Mouse (Mus musculus) ovary, postnatal 36 days (tissue): Measurements from ENCODE around the gene Olfr1043.
"Not testable (repeated sequence)": the region's sequence is repeated elsewhere in the genome, so short reads cannot be mapped to it uniquely, and the experiment has no call there.

Source experiments
- DNase-seq: peaks from one replicate; pipeline ENCODE4 v3.0.0; 2022; ENCODE audit warnings: low spot score, mixed read lengths

Olfr1043 gene

DNA sequence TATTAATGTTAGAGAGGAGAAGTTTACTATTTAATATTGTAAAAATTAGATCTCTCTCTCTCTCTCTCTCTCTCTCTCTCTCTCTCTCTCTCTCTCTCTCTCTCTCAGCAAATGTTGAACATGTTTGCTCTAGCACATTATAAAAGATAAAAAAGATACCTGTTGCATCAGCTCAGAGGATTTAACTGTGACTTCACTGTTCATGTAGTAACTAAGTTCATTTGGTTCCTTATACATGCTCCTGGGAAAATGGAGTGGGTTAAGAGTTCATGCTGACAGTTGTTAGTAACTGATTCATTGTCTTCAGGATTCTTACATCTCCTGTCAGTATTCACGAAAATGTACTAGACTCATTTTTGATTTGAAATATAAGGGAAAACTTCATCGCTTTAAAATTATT is at the start of gene Olfr1043:
Gene Olfr1043, minus strand, starts transcription at position 101 of the 400 bp plus-strand sequence.
- no peak for DNase-seq

DNA sequence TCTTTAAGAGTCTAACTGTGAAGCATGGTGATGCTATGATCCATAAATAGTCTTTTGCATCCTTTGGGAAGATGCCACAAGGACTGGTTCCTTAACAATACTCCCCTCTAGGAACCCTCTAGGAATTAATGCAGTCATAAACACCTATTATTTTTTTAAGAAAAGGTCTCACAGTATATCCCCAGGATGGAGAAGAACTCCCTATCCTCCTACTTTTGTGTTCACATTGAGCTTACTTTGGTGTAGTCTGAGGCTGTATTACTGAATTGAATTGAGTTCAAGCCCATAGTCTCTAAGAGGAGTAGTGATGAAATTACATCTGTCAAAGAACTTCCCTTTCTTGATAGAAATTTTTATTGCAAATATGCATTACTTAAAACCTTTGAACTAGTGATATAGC is 35.6 kb upstream of the Olfr1043 start, which contains the start of gene Olfr1045:
Gene Olfr1045, minus strand, starts transcription at position 101 of the 400 bp plus-strand sequence.
- no peak for DNase-seq

DNA sequence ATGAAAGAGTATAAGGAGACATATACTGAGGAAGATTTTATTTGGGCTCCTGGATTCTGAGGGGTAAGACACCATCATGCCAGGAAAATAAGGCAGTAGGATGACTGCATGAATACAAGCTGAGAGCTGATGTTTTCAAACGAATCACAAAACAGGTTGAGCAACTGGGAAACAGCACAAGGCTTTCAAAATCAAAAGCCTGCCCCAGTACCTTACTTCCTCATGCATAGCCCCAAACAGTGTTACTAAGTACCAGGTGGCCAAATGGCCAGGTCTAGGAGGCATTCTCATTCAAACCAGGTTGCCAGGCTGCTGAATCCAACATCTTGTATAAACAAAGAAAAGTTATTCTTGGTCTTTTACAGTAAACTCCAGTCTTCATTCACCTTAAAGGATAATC is 28.5 kb upstream of the Olfr1043 start:
- DNase-seq: no peak

DNA sequence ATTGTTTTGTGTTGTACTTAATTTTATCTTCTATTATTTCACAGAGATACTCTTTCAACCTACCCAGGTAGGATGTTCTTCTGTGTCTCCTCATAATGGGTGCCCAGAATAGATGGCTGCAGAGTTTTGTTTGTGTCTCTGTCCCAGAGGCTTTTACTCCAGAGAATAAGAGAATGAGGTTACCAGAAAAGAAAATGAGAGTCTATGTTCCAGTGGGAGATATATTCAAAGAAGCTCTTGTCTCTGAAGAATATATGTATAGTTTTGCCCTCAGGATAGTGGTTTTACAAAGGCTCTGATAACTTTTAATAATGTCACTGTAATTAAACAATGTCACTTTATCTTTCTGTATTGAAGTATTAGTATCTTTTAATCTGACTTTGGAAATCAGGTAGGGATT is 18.3 kb upstream of the Olfr1043 start, which contains the start of gene Olfr52:
Gene Olfr52, minus strand, starts transcription at position 101 of the 400 bp plus-strand sequence.
- DNase-seq: no peak

DNA sequence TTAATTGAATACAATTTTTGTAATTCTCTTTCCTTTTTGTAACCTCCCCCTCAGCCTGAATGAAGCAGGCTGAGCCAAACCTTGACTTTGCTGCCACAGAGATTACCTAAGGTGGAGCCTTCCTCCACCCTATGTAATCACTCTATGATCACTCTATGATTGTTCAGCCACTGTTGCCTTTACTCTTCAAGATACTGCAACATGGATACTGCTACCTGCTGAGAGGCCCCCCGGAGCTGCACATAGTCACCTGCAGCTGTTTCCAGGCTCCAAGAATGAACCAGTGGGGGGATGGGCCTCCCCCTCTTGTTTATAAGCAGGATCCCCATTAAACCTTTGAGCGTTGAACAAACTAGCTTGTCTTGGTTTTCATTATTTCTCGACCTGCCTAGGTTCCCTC is 12.6 kb upstream of the Olfr1043 start:
- DNase-seq: no peak

DNA sequence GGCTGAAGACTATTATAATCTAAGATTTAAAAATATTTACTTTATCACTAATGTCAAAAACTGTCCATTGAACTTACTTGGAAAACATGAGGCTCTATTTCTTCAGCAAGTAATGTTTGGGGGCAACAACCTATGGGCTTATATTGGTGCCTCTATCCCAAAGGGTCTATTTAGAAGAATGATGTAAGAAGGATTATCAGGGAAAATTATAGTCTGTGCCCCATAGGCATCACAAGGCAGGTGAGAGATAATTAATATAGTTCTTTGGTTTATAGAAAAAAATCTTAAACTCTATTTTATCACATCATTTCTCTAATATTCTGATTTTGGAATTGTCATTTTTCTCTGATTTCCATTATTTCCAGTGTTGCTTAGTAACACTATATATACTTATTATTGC is 10.4 kb upstream of the Olfr1043 start, which contains the start of gene Olfr1044:
Gene Olfr1044, minus strand, starts transcription at position 101 of the 400 bp plus-strand sequence.
- DNase-seq: no peak

DNA sequence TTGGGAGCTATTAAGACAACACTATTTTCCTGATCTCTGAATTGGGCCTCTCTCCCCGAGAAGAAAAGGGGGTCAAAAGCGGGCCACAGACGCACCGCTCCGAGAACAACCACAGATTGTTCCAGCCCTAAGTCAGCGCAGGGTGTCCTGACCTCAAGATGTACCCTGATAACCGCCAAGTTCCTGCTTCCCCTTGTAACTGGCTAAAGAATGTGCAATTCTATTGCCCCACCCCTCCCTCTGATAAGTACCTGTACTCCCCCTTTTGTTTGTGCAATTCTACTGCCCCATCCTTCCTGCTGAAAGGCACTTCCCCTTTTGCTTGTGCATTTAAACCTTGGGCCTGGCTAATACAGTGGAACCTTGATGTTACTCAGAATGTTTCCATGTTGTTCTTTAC is 8.1 kb upstream of the Olfr1043 start:
- DNase-seq: not testable (repeated sequence)

DNA sequence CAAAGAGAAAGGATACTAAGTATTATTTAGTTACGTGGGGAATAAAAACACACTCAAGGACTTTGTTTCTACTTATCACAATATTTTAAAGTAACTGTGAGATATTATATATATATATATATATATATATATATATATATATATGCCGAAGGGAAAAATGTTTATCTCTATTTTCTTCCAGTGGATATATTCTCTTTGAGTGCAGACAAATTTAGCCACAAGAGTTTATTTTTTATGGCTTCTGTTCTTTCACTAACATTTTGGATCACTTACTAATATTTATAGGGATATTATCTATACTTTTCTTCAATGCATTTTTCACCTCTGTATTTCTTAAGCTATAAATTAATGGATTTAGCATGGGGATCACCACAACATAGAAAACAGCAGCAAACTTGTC is 5.6 kb downstream of the Olfr1043 start, which contains the start of gene Olfr1042:
Gene Olfr1042, minus strand, starts transcription at position 101 of the 400 bp plus-strand sequence.
- DNase-seq: no peak

DNA sequence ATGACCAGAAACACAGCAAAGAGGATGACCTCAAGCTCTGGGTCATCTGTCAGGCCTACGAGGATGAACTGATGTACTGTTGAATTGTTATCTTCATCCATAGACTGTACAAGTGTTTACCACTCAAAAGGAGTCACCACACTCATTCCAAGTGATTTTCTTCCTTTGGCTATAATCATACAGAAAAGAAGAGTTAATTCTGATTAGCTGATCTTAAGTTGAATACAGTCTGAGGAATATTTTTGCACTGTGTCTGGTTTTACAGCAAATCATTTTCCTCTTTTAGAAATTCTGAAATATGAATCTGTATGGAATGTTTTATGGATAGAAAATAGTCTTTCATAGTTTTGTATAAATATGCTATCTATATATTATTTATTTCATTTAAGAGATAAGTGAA is 20.7 kb downstream of the Olfr1043 start, which contains the start of gene Olfr1040:
Gene Olfr1040, minus strand, starts transcription at position 101 of the 400 bp plus-strand sequence.
- no peak for DNase-seq

DNA sequence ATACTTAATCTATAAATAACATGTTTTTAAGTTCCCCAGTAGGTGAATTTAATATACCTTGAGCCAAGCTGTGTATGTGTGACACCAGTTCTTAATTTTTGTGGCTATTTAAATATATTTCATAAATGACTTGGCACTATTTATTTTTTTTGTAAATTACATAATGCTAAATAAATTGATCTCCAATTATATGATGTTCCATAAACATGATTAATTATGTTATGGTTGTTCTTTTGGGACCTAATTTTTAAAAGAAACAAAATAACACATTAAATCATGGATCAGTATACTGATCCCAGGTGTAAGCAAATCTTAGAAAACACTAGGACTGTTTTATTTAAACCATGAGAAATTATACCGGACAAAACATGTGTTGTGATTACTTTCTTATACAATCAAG is 31.5 kb downstream of the Olfr1043 start, which contains the start of gene Olfr1039:
Gene Olfr1039, minus strand, starts transcription at position 101 of the 400 bp plus-strand sequence.
- no peak for DNase-seq
